Mouse (Mus musculus) limb, embryonic 15.5 days (tissue): ENCODE measurements around the gene Msl2. TPM values are rescaled to one million over a fixed set of nuclear protein-coding genes. Genes with fewer than 3 reads are reported as not detected.

Experiments used
- ATAC-seq: fragments of 200-750 bp; cut with Nextera tagmentation; 2 replicates; pipeline ENCODE4 v1.8.0; 2017; ENCODE audit warnings: low read depth, moderate TSS enrichment; ENCODE audit not compliant: insufficient number of reproducible peaks, low FRiP score, low TSS enrichment
- H3K27ac ChIP-seq: fragments of 300-500 bp; sonication (generic); 2 replicates; pipeline ENCODE4 v1.5.1; 2015; ENCODE audit warnings: moderate library complexity, mild to moderate bottlenecking, inconsistent platforms
- H3K27me3 ChIP-seq: fragments of 300-500 bp; sonication (generic); 2 replicates; pipeline ENCODE4 v1.6.1; 2015; ENCODE audit warnings: inconsistent platforms
- H3K36me3 ChIP-seq: fragments of 300-500 bp; sonication (generic); 2 replicates; pipeline ENCODE4 v1.6.1; 2015; ENCODE audit warnings: inconsistent platforms
- H3K4me1 ChIP-seq: fragments of 300-500 bp; sonication (generic); 2 replicates; pipeline ENCODE4 v1.6.1; 2015; ENCODE audit warnings: inconsistent platforms
- H3K4me2 ChIP-seq: fragments of 300-500 bp; sonication (generic); 2 replicates; pipeline ENCODE4 v1.6.1; 2015; ENCODE audit warnings: mild to moderate bottlenecking, inconsistent platforms
- H3K4me3 ChIP-seq: fragments of 300-500 bp; sonication (generic); 2 replicates; pipeline ENCODE4 v1.5.1; 2015; ENCODE audit warnings: mild to moderate bottlenecking, inconsistent platforms
- H3K9ac ChIP-seq: fragments of 300-500 bp; sonication (generic); 2 replicates; pipeline ENCODE4 v1.6.1; 2015; ENCODE audit warnings: inconsistent platforms
- H3K9me3 ChIP-seq: fragments of 300-500 bp; sonication (generic); 2 replicates; pipeline ENCODE4 v1.6.1; 2016; ENCODE audit warnings: inconsistent platforms
- WGBS: fragments of 180-500 bp; shearing (Covaris S2); methylation state at CpG from one replicate; pipeline ENCODE4 v1.1.7; 2015; 5-methylcytosine and 5-hydroxymethylcytosine counted together
- polyA plus RNA-seq: library from polyadenylated mRNA; unstranded; fragments of >200 nt; fragmentation: Nextera tagmentation; extraction: Ambion mirVana; gene quantifications from 2 replicates; pipeline ENCODE4 v1.2.1, GENCODE M21; 2015

Gene Msl2
- polyA plus RNA-seq, 1 experiment from 2014 or later = 5.4 TPM

GRCm38 (mm10) chr9:101075694-101076093, 1.8 kb downstream of the Msl2 start:
- peak overlapping the region; percentile 70 for H3K4me2 ChIP-seq
- WGBS = under 1% methylated on average over 8 of the region's 8 CpGs
- no peak for ATAC-seq
- peak overlapping the region; percentile 99 for H3K9ac ChIP-seq
- no peaks in the 10 kb centered on the region for H3K36me3 ChIP-seq
- H3K27ac ChIP-seq = no peak overlapping the region
- H3K9me3 ChIP-seq = no peaks in the 10 kb centered on the region
- H3K4me3 ChIP-seq = peak overlapping the region; percentile 96
- H3K4me1 ChIP-seq = peaks cover 24% of the 10 kb centered on the region
- no peaks in the 10 kb centered on the region for H3K27me3 ChIP-seq

GRCm38 (mm10) chr9:101076095-101076875, 2.4 kb downstream of the Msl2 start:
- H3K9ac ChIP-seq = peak overlapping the region; percentile 99
- peak overlapping the region; percentile 96 for H3K4me3 ChIP-seq
- H3K9me3 ChIP-seq = no peaks in the 10 kb centered on the region
- under 1% methylated on average over 18 of the region's 18 CpGs for WGBS
- no peaks in the 10 kb centered on the region for H3K27me3 ChIP-seq
- H3K36me3 ChIP-seq = no peaks in the 10 kb centered on the region
- H3K27ac ChIP-seq = no peak overlapping the region; the same call in 1 of the 2 replicates
- ATAC-seq = no peak
- peaks cover 26% of the 10 kb centered on the region for H3K4me1 ChIP-seq
- H3K4me2 ChIP-seq = peak overlapping the region; percentile 70

- no peaks in the 10 kb centered on the region for H3K36me3 ChIP-seq
- no peak overlapping the region for H3K9ac ChIP-seq
- H3K4me1 ChIP-seq = peaks cover 27% of the 10 kb centered on the region
- ATAC-seq = no peak
- H3K4me2 ChIP-seq = peak overlapping the region; percentile 70
- no peak overlapping the region for H3K27ac ChIP-seq
- no peaks in the 10 kb centered on the region for H3K27me3 ChIP-seq
- H3K9me3 ChIP-seq = no peaks in the 10 kb centered on the region
- H3K4me3 ChIP-seq = peak overlapping the region; percentile 96
Observed at GRCm38 (mm10) chr9:101077486-101077885, 3.6 kb downstream of the Msl2 start.

- peak overlapping the region; percentile 15 for H3K4me3 ChIP-seq
- no peaks in the 10 kb centered on the region for H3K36me3 ChIP-seq
- 75% methylated on average over 4 of the region's 4 CpGs for WGBS
- H3K4me2 ChIP-seq = peak overlapping the region; percentile 34
- H3K27me3 ChIP-seq = no peaks in the 10 kb centered on the region
- H3K9me3 ChIP-seq = no peaks in the 10 kb centered on the region
- H3K9ac ChIP-seq = no peak overlapping the region
- H3K27ac ChIP-seq = no peak overlapping the region
- no peak for ATAC-seq
- peaks cover 27% of the 10 kb centered on the region for H3K4me1 ChIP-seq
Observed at GRCm38 (mm10) chr9:101078579-101078978, 4.7 kb downstream of the Msl2 start.

- Histone ChIP-seq H3K4me3 (no peak overlapping the region), H3K4me2 (no peak overlapping the region), H3K9ac (no peak overlapping the region), H3K27me3 (no peaks in the 10 kb centered on the region), H3K4me1 (peaks cover 27% of the 10 kb centered on the region), H3K36me3 (no peaks in the 10 kb centered on the region), H3K27ac (no peak overlapping the region), H3K9me3 (no peaks in the 10 kb centered on the region)
- 63% methylated on average over 3 of the region's 3 CpGs for WGBS
- ATAC-seq = no peak
Observed at GRCm38 (mm10) chr9:101080046-101080685, 6.3 kb downstream of the Msl2 start.

GRCm38 (mm10) chr9:101083728-101084127, 9.8 kb downstream of the Msl2 start:
- 78% methylated on average over 3 of the region's 3 CpGs for WGBS
- H3K9ac ChIP-seq = no peak overlapping the region
- ATAC-seq = no peak
- no peak overlapping the region for H3K4me3 ChIP-seq
- H3K27me3 ChIP-seq = no peaks in the 10 kb centered on the region
- no peaks in the 10 kb centered on the region for H3K36me3 ChIP-seq
- H3K4me1 ChIP-seq = peaks cover 10% of the 10 kb centered on the region
- no peaks in the 10 kb centered on the region for H3K9me3 ChIP-seq
- no peak overlapping the region; the same call in 1 of the 2 replicates for H3K27ac ChIP-seq
- no peak overlapping the region for H3K4me2 ChIP-seq

GRCm38 (mm10) chr9:101095425-101095824, 21.5 kb downstream of the Msl2 start:
- no peaks in the 10 kb centered on the region for H3K9me3 ChIP-seq
- H3K9ac ChIP-seq = no peak overlapping the region
- ATAC-seq = no peak
- no peaks in the 10 kb centered on the region for H3K4me1 ChIP-seq
- no peak overlapping the region for H3K4me3 ChIP-seq
- H3K36me3 ChIP-seq = no peaks in the 10 kb centered on the region
- WGBS = 97% methylated on average over 4 of the region's 4 CpGs
- H3K27ac ChIP-seq = no peak overlapping the region
- H3K4me2 ChIP-seq = no peak overlapping the region
- H3K27me3 ChIP-seq = no peaks in the 10 kb centered on the region

GRCm38 (mm10) chr9:101096461-101096860, 22.6 kb downstream of the Msl2 start:
- 94% methylated on average over 3 of the region's 3 CpGs for WGBS
- H3K27me3 ChIP-seq = no peaks in the 10 kb centered on the region
- no peak overlapping the region for H3K4me3 ChIP-seq
- H3K4me1 ChIP-seq = no peaks in the 10 kb centered on the region
- H3K4me2 ChIP-seq = no peak overlapping the region
- no peak overlapping the region for H3K9ac ChIP-seq
- no peak for ATAC-seq
- peaks cover 10% of the 10 kb centered on the region for H3K36me3 ChIP-seq
- no peak overlapping the region for H3K27ac ChIP-seq
- H3K9me3 ChIP-seq = no peaks in the 10 kb centered on the region

GRCm38 (mm10) chr9:101097542-101097941, 23.6 kb downstream of the Msl2 start:
- Histone ChIP-seq H3K4me2 (no peak overlapping the region), H3K9ac (no peak overlapping the region), H3K36me3 (peaks cover 16% of the 10 kb centered on the region), H3K4me1 (no peaks in the 10 kb centered on the region), H3K27ac (no peak overlapping the region), H3K27me3 (no peaks in the 10 kb centered on the region), H3K4me3 (no peak overlapping the region), H3K9me3 (no peaks in the 10 kb centered on the region)
- 65% methylated on average over 1 of the region's 1 CpGs for WGBS
- no peak for ATAC-seq

- Histone ChIP-seq H3K9ac (no peak overlapping the region), H3K36me3 (peaks cover 16% of the 10 kb centered on the region), H3K27me3 (no peaks in the 10 kb centered on the region), H3K4me2 (no peak overlapping the region), H3K27ac (no peak overlapping the region), H3K4me3 (no peak overlapping the region), H3K9me3 (no peaks in the 10 kb centered on the region), H3K4me1 (no peaks in the 10 kb centered on the region)
- ATAC-seq = no peak
- 66% methylated on average over 6 of the region's 6 CpGs for WGBS
Observed at GRCm38 (mm10) chr9:101099445-101099844, 25.5 kb downstream of the Msl2 start.

- peaks cover 19% of the 10 kb centered on the region for H3K36me3 ChIP-seq
Observed at GRCm38 (mm10) chr9:101100163-101100562, 26.3 kb downstream of the Msl2 start.

GRCm38 (mm10) chr9:101101547-101101946, 27.6 kb downstream of the Msl2 start:
- no peak overlapping the region for H3K27ac ChIP-seq
- H3K4me2 ChIP-seq = no peak overlapping the region
- no peak overlapping the region for H3K4me3 ChIP-seq
- H3K9me3 ChIP-seq = no peaks in the 10 kb centered on the region
- no peak for ATAC-seq
- no peak overlapping the region for H3K9ac ChIP-seq
- H3K4me1 ChIP-seq = no peaks in the 10 kb centered on the region
- H3K36me3 ChIP-seq = peaks cover 22% of the 10 kb centered on the region
- 94% methylated on average over 8 of the region's 8 CpGs for WGBS
- no peaks in the 10 kb centered on the region for H3K27me3 ChIP-seq

More at GRCm38 (mm10) chr9:101100163-101100562, 26.3 kb downstream of the Msl2 start:
- no peak overlapping the region for H3K4me2 ChIP-seq
- H3K9ac ChIP-seq = no peak overlapping the region
- H3K4me3 ChIP-seq = no peak overlapping the region
- 81% methylated on average over 3 of the region's 3 CpGs for WGBS
- no peak for ATAC-seq
- H3K4me1 ChIP-seq = no peaks in the 10 kb centered on the region
- H3K27ac ChIP-seq = no peak overlapping the region
- H3K9me3 ChIP-seq = no peaks in the 10 kb centered on the region
- H3K27me3 ChIP-seq = no peaks in the 10 kb centered on the region
